Mouse (Mus musculus): Measurements from ENCODE around the gene Fkbp15.

DNA sequence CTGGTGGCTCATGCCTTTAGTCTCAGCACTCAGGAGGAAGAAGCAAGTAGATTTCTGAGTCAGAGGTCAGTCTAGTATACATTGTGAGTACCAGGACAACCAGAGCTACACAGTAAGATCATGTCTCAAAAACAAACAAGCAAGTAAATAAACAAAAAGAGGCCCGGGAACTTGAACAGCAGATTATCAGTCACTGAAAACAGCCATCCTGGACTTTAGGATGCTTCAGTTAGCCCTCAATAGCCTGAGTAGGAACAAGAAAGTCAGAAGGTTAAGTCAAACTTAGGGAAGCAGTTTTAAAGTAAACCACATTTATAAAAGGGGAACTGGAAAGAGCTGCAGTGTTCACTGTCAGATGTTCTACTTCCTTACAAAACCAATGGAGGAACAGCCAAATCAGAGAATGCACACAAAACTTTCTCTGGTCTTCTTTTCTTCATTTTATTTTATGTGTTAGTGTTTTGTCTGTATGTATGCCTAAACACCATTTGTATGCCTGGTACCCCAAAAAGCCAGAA, 2.7 kb downstream of the Fkbp15 start:
- TF ChIP-seq CTCF (IDR thresholded peaks at IDR 0.05; ENCODE audit: low read depth, low read length) (no peak), TAL1 (conservative IDR thresholded peaks at IDR 0.05; ENCODE audit: low read depth, low read length) (no peak)
